Mouse (Mus musculus) embryo, embryonic 10.5 days (tissue): ENCODE measurements around the gene Rptor.

Experiments
- DNase-seq: peaks from one replicate; pipeline ENCODE4 v3.0.0-alpha.2; 2015; ENCODE audit warnings: low spot score

Rptor gene

DNA sequence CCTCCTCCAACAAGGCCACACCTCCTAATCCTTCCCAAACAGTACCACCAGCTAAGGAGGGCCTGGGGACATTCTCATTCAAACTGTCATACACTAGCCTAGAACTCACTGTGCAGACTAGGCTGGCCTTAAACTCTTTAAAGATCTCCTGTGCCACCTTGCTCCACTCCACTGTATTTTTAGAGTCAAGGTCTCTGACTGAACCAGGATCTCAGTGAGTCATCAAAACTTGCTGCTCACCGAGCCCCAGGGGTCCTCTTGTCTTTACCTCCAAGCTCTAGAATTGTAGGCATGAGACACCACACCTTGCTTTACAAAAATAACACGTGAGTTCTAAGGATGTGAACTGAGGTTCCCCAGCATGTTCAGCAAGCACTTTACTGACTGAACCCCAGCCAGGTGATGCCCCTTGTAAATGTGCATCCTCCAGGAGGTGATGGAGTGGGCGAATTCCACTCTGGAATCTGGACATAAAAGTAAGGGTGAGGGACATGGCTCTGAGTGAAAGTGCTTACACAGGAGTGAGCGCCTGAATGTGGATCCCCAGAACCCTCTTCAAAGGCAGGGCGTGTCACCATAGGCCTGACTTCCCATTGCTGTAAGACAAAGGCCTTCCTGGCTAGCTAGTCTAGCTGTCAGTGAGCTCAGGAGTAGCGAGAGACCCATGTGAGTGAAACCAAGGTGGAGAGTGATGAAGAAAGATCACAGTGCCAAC is 89.6 kb downstream of the Rptor start:
- no peak for DNase-seq

DNA sequence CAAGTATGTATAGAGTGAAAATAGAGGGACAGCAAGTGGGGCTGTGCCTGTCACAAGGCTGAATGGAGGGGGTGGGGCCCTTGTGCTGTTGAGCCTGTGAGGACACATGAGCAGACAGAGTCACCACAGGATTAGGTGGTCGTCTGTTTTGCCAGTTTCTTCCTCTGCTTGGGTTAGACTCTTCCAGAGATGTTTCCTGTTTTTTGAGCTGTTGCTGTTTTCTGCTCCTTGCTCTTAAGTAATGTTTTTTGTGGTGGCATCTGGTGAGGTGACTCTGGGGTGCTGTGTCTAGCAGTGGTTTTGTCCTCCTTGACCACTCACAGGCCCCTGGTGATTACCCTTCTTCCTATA is 90.2 kb downstream of the Rptor start:
- DNase-seq, result no peak

DNA sequence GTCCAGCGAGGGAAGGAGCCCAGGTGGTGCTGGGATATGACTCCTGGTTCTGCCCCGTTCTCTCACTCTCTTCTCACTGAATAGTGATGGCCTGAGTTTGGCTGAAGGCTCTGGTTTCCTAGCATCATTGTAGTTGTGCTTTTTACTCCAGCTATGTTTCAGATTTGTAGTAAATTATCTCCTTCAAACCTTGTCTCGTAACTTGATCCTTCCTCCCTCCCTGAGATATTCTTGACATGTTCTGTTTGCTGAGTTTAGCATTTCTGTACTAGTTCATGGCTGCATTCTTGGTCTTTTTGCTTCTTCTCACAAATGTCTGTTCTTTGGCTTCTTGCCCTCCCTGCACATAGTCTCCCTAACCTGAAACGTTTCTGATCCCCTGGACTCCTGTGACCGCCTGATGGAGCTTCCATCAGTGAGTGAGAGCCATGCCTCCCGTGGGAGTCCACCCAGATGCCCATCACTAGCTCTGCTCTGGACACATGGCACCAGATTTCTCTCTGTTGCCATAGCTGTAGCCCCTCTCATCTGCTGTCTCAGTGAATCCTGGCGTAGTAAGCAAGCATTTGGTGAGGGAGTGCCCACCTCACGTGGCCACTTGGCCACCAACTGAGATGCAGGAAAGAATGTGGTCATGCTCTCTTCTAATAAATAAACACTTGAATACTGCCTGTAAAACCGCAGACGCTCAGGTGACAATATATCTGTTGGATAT is 91.6 kb downstream of the Rptor start:
- DNase-seq, result no peak

DNA sequence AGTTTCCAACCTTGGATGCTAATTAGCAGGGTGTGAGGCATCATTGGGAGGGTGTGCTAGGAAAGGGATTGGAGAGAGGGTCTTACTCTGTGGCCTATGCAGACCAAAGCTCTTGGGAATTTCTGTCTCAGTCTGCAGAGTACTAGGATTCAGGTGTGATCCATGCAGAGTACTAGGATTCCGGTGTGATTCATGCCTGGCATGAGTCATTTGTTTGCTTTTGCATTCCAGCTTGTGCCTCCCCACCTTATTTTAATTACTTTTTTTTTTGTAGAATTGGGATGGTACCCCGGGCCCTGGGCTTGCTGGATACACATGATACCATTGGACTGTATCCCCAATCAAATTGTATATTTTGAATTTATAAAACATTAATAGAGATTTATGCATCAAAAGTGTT is 93.7 kb downstream of the Rptor start:
- DNase-seq, result no peak

DNA sequence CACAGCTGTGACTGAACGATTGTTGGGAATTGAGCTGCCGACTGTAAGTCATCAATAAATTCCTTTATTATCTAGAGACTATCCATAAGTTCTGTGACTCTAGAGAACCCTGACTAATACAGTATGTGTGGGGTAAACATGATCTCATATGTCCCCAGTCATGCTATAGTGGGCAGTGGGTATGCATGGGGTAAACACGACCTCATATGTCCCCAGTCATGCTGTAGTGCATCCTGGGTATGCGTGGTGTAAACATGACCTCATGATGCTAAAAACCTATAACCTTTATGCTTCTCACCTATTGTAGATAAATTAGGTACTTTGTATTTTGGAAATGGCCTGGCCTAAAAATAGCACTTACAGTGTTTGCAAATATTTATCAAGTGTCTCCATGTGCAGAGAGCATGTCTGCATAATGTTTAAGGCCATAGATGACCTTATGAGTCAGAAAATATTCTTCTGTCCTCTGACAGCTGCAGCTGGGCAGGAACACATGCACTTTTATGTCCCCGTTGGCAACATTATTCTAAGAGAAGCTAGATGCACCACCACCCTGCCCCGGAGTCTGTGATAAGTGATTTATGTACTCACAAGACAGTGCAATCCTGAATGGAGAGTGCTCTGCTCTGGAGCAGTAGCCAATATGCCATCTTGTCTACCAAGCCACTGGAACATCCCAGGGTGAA is 102.8 kb downstream of the Rptor start:
- no peak for DNase-seq

DNA sequence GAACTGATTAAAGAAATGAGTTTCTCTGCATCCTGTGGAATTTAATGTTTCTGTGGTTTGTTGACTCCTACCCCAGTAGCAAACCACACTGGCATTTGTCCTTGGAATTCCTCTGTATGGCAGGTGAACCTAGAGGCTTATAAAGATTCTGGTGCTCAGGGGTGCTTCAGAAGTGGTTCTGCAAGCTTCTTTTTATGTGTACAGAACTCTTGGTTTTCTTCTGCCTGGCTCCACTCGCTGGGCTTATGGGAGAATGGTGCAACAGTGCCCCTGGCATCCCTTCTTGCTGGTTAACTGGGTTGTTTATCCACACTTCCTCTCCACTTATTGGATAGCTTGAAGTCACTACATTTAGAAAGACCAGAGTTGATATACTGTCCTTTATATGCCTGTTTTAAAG is 104.6 kb downstream of the Rptor start:
- DNase-seq, result no peak

DNA sequence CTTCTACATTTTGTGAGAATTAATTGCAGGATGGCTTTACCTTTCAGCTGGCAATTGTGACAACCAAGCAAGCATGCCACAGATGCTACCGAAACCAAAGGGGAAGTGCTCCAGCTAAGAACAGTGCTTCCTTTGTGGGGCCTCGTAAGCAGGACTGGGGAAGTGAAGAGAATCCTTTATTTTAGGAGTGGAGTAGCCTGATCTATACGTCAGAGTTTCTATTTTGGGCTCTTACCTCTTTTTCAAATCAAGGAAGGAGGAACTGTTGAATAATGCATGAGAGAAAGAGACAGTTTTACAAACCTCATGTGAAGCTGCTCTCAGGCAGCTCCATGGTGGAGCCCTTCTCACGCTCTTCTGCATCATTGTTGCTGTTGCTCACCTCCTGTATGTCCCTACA is 106.5 kb downstream of the Rptor start:
- DNase-seq, result no peak

DNA sequence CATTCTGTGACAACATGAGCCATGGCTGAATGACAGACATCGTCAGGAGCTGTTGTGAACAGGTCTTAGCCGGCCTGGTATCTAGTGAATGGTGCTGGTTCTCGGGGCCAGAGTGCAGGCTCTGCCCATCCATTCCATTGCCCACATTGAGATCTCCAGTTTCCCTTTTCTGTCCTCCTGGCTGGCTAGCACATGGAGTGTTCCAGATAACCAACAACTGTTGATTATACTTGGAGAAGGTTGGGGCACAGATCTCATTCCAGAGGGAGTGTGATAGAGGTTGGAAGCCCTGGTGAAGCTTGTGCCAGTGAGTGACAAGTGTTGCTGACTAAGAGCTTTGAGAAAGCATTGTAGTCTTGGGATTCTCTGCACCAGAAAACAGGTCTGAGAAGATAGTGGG is 107.6 kb downstream of the Rptor start:
- DNase-seq, result no peak

DNA sequence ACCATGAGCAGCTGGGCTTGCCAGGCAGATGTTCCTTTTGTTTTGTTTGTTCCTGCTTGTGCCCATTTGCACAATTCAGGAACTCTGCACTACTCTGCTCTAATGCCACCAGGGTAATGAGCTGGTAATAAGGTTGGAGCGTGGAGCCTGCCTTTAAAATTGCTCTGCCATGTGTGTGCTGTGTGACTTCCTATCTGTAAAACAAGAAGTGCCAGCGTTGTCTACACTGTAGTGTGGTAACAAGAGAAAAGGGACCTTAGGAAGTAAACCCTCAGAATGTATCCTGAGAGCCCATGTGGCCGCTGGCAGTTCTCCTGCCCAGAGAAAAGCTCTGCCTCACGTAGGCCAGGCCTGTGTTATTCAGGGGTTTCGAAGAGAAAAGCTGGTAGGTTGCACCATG is 108.1 kb downstream of the Rptor start:
- DNase-seq, result no peak

DNA sequence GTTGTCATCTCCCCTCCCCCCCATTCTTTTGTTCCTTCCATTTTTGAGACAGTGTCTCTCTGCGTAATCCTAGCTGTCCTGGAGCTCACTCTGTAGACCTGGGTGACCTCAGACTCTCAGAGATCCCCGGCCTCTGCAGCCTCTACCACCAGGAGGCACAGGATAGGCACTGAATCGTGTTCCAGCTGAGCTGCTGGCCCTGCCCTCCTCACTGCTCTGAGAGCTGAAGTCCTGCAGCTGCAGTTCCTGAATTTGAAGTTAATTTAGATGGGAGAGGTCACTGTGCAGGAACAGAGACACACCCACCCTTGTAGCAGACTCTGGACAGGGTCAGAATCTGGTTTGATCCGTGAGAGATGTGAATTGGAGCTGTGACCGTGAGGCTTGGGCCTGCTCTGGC is 112.7 kb downstream of the Rptor start:
- DNase-seq, result no peak

DNA sequence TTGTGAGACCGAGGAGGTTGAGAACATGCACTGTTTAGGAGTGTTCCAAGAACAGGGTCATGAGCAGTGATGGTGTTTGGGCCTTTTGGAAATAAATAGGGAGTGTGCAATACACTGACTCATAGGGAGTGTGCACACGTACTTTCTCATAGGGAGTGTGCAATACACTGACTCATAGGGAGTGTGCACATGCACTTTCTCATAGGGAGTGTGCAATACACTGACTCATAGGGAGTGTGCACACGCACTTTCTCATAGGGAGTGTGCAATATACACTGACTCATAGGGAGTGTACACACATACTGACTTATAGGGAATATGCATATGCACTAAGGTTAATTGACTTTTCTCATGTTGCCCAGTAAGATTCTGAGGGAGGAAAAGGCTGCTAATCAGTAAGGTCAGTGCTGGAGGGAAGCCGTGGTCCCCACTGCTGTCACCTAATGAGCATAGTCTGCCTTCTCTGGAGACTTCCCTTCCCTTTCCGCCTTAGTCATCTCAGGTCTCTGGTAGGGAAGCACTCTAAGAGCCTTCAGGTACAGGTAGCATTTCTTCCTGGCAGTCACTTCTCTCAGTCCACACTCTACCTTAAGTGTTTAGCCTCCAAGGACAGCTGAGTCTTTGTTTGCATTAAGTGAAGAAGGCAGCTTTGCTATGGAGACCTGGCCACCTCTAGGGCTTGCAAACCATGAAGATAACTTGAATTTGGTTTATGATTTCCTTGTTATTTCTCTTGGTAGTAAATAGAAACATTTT is 113.3 kb downstream of the Rptor start:
- DNase-seq, result no peak

DNA sequence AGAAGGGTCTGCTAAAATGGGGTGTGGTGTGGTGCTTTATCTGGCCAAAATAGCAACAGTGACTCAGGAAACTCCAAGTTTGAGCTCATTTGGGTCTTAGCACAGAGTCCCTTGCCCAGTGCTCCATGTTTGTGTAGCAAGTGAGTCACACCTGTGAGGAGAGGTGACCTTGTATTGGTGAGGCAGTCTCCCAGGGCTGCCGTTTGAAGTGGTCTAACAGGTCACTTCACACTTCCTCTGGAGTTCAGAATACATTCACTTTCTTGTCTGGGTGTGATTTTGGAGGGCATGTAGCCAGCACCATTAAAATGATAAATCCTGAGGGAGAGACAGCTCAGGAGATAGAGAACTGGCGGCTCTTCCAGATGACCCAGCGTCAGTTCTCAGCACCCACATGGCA is 115.4 kb downstream of the Rptor start:
- no peak for DNase-seq

DNA sequence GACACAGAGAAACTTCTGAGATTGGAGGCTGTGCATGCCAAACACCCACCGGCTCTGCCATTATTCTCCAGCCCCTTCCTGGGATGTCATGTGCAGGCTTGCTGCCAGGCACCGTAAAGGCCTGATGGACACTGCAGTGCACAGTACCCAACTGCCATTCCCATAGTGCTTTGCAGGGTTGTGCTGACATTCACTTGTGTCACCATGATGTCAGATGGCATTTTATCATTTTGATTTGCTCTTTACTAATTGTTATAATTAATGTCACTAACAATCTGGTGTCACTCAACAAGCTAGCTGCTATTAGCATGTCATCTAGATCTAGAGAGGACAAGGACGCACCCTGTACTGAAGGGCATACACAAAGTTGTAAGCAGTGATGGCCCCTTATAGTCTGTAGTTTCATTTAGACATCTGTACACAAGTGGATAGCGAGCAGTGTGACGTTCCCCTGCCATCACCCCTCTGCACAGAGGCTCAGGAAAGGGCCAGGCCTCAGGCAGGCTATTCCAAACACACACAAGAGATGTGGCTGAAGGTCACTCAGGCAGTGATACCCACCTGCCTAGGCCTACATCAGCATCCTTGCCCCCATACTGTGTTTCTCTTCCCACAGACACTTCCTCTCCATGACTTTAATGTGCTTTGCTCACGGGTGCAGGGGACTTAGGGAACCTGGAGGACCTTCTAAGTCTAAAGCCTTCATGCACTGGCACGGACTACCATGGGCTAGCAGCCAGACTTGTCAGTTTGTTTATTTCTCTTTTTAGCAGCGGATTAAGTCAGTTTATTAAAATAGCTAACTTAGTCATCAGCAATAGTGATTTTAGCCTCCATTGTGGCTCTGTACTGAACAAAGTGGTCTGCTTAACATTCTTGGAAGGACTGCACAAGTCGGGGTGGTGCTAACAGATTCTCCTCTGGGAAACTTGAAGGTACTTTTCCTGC is 117.7 kb downstream of the Rptor start:
- no peak for DNase-seq

DNA sequence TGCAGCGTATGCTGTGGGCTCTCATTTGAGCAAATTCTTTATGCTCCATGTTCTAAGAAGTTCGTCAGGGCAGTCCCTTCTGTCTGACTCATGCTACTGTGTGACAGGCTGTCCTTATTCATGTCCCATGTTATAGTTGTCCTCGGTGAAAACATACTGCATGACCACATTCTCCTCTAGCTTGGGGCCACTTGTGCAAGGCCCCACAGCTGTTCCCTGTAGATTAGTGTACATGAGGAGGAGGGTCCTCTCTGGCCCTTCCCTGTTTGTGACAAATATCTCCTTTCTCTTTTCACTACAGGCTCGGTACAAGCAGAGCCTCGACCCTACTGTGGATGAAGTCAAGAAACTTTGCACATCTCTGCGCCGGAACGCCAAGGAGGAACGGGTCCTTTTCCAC is 122.0 kb downstream of the Rptor start:
- no peak for DNase-seq

DNA sequence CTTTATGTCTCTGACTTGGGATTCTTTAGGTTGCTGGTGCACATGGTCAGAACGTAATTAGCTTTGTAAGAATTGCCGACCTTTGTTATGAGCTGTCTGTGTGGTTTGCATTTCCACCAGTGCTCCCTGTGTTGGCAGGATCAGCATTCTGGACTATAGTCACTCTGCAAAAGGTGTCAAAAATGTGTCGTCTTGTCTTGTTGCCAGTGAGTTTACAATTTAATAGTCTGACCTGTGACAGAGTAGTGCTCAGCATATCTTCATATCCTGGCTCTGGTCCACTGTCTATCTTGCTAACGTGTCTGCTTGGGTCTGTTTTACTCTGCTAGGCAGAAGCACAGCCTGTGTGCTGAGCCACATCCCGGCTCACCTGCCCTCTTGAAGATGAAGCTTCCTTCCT is 128.7 kb downstream of the Rptor start:
- no peak for DNase-seq

DNA sequence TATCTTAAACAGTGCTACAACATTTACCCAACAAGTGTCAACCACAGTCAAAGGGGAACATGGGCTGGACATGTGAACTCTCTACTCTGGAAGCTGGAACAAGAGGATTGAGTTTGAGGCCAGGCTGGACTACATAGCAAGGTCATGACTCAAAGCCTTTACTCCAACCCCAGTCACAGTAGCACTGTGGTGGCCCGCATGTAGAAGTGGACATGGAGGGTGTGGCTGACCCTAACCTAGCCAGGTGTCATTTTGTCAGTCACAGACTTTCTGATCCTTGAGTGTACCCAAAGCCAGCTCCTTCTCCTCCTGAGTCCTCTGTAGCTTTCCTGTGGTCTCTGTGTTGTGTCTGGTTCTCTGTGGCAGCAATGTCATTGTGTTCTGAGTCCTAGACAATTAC is 129.7 kb downstream of the Rptor start:
- no peak for DNase-seq

DNA sequence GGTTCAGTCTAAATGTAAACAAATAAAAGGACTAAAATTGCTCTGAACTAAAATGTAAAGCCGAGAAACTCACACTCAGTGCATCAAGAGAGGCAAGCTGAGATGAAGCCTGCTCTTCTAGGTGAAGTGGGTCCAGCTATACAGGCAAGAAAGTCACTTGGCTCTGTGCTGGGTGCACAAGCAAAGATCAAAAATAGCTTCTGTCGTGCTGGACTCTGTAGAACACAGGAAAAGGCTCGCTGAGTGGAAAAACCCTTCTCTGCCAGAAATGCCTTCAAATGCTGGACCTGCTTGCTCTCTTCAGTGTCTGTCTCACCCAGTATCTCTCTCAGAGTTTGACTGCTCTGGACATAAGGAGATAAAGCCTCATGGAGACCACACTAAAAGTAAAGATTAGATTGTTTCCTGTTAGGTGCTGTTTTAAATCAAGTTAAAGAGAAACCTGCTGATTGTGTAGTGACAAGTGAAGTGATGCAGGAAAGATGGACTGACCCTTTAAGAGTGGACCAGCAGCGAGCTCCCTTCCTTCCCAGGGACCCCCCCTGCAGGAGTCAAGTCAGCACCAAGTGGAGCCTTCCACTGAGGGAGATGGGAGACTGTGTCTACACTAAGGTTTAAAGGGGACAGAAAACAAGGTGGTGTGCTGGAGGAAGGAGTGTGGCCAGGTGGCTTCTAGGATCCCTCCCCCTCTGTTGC is 130.4 kb downstream of the Rptor start:
- no peak for DNase-seq

DNA sequence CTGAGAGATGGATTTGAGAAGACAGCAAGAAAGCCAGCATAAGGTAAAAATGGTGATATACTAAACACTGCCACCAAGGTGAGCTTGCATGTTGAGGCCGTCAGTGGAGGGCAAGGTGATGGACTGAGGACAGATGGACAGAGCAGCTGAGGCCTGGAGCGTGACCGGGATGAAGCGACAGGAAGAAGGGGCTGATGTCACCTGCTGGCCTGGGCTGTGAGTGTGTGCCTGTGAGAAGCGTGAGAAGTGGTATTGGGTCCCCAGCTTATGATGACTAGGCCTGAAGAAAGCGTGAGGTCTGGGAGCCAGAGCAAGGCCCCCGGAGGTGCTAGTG is 130.9 kb downstream of the Rptor start:
- no peak for DNase-seq

DNA sequence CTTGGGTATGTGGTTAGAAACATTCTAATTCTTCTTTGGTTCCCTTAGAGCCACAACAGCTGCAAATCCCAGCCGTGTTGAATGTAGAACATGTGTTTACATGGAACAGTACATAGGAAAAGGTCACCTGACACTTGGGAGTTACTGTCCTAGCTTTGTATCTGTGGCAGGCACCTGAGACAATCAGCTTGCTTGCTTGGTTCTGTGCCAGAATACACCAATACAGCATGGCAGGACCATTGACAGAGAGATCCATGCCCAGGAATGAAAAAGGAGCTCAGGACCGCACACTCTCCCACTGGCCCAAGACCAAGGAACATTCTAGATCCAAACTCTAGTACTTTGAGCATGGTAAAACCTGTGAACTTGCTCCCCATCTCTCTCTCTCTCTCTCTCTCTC is 132.4 kb downstream of the Rptor start:
- DNase-seq, result no peak

DNA sequence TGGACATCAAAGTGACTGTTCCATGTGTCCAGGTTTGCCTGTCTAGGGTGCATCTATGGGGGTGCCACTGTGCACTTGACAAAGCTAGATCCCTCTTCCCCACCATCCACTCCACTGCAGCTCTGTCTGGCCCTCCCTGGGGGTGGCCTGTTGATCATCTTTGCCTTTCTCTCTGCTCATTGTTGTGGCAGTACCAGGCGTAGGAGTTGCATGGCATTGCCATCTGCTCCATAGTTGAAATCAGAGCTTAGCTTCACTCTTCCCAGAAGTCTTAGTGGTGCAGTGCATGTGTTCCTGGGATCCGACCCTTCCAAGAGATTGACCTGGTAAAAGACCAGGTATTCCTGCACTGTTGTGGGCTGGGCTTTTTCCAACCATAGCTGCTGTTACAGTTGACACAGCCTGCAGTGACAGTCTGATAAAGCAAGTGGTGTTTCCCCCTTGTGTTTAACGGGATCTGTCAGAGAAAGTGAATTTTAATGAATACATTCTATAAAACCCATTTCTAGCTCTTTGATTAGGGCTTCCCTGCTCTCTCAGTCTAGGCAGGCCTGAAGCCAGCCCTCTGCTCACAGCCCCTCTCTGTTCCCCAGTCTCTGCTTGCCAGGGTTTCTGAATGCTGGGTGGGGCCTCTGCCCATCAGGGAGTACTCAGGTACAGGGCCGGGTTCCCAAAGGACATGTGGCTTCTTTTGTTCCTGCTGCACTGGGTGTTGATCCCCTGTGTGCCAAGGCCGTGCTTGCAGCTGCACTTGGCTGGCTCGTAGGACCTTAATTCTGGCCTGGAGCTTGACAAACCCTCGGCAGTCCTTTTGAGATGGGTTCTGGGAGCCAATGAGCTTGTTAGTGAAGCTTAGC is 136.5 kb downstream of the Rptor start:
- DNase-seq, result no peak
